Mouse (Mus musculus) heart, embryonic 14.5 days (tissue): Measurements from ENCODE around the gene Agpat2. TPM values are rescaled to one million over a fixed set of nuclear protein-coding genes. Genes with fewer than 3 reads are reported as not detected.

ENCODE experiments used
- ATAC-seq: fragments of 200-750 bp; cut with Nextera tagmentation; 2 replicates; pipeline ENCODE4 v1.8.0; 2017; ENCODE audit warnings: low read depth, moderate TSS enrichment; ENCODE audit not compliant: insufficient number of reproducible peaks, insufficient read depth, low FRiP score
- H3K27ac ChIP-seq, 2 experiments: fragments of 200-500 bp in 1 of 2; fragments of 300-500 bp in 1 of 2; sonication (generic) in 1 of 2; replicated peaks in 1 of 2; 2 replicates each; pipeline ENCODE4 v1.5.1; 2012 to 2014; ENCODE audit warnings: low read depth in 2 of 2, low read length in 2 of 2, control low read depth in 1 of 2, mild to moderate bottlenecking in 1 of 2, mixed read lengths in 1 of 2; ENCODE audit not compliant: control insufficient read depth in 1 of 2, insufficient read depth in 1 of 2
- H3K27me3 ChIP-seq: fragments of 300-500 bp; sonication (generic); 2 replicates; pipeline ENCODE4 v1.6.1; 2014; ENCODE audit warnings: mild to moderate bottlenecking, low read length, control low read depth; ENCODE audit not compliant: control insufficient read depth, insufficient read depth
- H3K36me3 ChIP-seq: fragments of 300-500 bp; sonication (generic); 2 replicates; pipeline ENCODE4 v1.6.1; 2014; ENCODE audit warnings: mild to moderate bottlenecking, control low read depth, low read length, mixed read lengths; ENCODE audit not compliant: control insufficient read depth, insufficient read depth
- H3K4me1 ChIP-seq, 2 experiments: fragments of 200-500 bp in 1 of 2; fragments of 300-500 bp in 1 of 2; sonication (generic) in 1 of 2; 2 replicates each; pipeline ENCODE4 v1.6.1; 2012 to 2014; ENCODE audit warnings: low read length in 2 of 2, control low read depth in 1 of 2, mixed read lengths in 1 of 2; ENCODE audit not compliant: control insufficient read depth in 2 of 2, insufficient read depth in 2 of 2
- H3K4me2 ChIP-seq: fragments of 300-500 bp; sonication (generic); 2 replicates; pipeline ENCODE4 v1.6.1; 2014; ENCODE audit warnings: mild to moderate bottlenecking, low read length
- H3K4me3 ChIP-seq, 2 experiments: fragments of 200-500 bp in 1 of 2; fragments of 300-500 bp in 1 of 2; sonication (generic) in 1 of 2; 2 replicates each; pipeline ENCODE4 v1.5.1; 2012 to 2014; ENCODE audit warnings: low read length in 2 of 2, mild to moderate bottlenecking in 2 of 2, control low read depth in 1 of 2, low read depth in 1 of 2, moderate library complexity in 1 of 2; ENCODE audit not compliant: control insufficient read depth in 1 of 2, insufficient read depth in 1 of 2
- H3K9ac ChIP-seq: fragments of 300-500 bp; sonication (generic); 2 replicates; pipeline ENCODE4 v1.6.1; 2014; ENCODE audit warnings: mild to moderate bottlenecking, low read length
- H3K9me3 ChIP-seq: fragments of 300-500 bp; sonication (generic); 2 replicates; pipeline ENCODE4 v1.6.1; 2016; ENCODE audit warnings: low read length, control low read depth; ENCODE audit not compliant: control insufficient read depth
- WGBS: fragments of 180-500 bp; shearing (Covaris S2); extraction: QIAGEN DNeasy Blood & Tissue Kit; methylation state at CpG from one replicate; pipeline ENCODE4 v1.1.7; 2014; 5-methylcytosine and 5-hydroxymethylcytosine counted together
- polyA plus RNA-seq: library from polyadenylated mRNA; unstranded; fragments of >200 nt; fragmentation: Nextera tagmentation; extraction: Ambion mirVana; gene quantifications from 2 replicates; pipeline ENCODE4 v1.2.1, GENCODE M21; 2014

Gene Agpat2
- polyA plus RNA-seq, 1 experiment from 2014 or later: 24.7 TPM

DNA sequence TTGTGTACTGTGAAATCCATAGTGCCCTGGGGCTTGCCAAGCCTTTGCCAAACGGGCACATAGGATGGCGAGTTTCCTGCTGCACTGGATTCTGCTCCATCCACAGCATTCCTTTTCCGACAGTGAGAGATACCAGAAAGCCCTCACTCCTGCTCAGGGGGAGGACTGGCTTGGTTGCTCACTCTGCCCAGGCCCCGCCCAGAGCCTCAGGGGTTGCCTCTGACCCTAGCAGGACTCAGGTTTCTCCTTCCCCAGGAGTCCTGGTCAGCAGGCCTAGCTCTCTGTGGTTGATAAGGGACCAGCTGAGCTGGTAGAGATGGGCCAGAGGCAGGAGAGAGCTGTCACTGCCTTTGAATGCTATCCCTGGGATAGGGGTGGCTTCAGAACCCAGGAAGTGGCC lies 15.6 kb downstream of the Agpat2 start:
- Histone ChIP-seq H3K4me2 (peak overlapping the region; percentile 78), H3K27me3 (no peaks in the 10 kb centered on the region), H3K9ac (peak overlapping the region; percentile 81), H3K36me3 (peaks cover 32% of the 10 kb centered on the region), H3K4me3 (peak overlapping the region; percentile 28 to 59), H3K4me1 (peaks cover 8 to 16% of the 10 kb centered on the region in 2 experiments; a peak in 3 of 4 replicates), H3K27ac (peak overlapping the region; percentile 34 to 78), H3K9me3 (no peaks in the 10 kb centered on the region)
- no peak for ATAC-seq
- 17% methylated on average over 4 of the region's 4 CpGs for WGBS

DNA sequence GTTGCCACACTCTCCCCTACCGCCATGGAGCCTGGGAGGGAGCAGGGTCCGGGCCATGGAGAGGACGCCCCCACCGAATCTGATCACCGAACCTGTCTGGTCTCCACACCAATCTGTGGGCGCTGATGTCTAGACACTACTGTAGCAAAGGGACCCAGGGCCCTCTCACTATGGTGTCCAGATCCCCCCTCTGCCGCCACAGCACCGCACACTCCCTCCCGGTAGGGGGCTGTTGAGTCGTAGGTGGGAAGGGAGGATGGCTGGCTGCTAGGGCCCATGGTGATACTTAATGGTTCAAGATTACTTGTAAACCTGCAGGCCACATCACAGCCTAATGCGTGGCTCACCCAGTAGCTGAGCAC lies 17.2 kb downstream of the Agpat2 start:
- Histone ChIP-seq H3K36me3 (peaks cover 18% of the 10 kb centered on the region), H3K27ac (peak overlapping the region; percentile 6 to 78), H3K4me2 (peak overlapping the region; percentile 78), H3K4me1 (peaks cover 14 to 21% of the 10 kb centered on the region in 2 experiments; a peak in 3 of 4 replicates), H3K4me3 (peak overlapping the region; percentile 59 to 64), H3K9ac (peak overlapping the region; percentile 81), H3K9me3 (no peaks in the 10 kb centered on the region), H3K27me3 (no peaks in the 10 kb centered on the region)
- 0 out of 2 replicates have a peak, but pooled peaks have one; percentile 1 for ATAC-seq
- WGBS: 9% methylated on average over 11 of the region's 11 CpGs

DNA sequence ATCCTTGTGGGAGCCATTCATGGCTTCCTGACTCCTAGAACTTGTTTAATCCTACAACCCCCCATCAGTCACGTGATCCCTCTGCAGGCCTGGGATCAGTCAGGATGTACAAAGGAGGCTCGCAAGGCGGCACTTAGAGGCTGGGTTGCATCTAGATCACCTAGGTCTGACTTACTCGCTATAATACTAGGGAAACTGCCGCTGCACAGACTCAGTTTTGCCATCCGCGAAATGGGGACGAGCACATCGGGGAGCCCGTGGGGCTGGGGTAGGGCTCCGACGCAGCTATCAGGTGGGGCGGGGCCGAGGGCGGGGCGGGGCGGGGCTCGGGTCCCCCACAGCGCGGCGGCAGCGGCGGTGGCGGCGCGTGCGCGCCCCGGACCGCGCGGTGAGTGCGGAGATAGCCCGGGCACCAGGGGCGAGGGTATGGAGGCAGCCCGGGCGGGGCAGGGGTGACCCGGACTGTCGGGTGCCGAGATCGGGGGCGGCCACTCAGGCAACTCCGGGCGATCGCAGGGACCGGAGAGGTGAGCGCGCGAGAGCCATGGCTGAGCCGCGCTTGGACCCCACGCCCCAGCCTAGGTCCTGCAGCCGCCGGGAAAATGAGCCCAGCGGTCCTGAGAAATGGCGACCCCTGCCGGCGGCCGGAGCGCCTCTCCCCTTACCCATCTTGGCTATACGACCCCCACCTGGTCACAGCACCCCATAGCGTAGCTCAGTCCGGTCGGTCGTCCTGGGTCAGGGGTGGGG lies 17.7 kb downstream of the Agpat2 start, which contains the start of gene Gm20532:
Gene Gm20532 (plus strand): TSS at position 346 of the 750 bp plus-strand sequence.
- peak within 1 kb of the TSS; percentile 81 for H3K9ac ChIP-seq
- no peaks in the 10 kb centered on the region for H3K9me3 ChIP-seq
- WGBS: 1% methylated on average over 63 of the region's 65 CpGs
- peaks cover 14% of the 10 kb centered on the region for H3K36me3 ChIP-seq
- H3K27ac ChIP-seq: peak within 1 kb of the TSS; percentile 76 to 78
- ATAC-seq: peak; percentile 32
- peaks cover 14 to 21% of the 10 kb centered on the region in 2 experiments; a peak in 3 of 4 replicates for H3K4me1 ChIP-seq
- H3K4me3 ChIP-seq: peak within 1 kb of the TSS; percentile 59 to 64
- H3K4me2 ChIP-seq: peak within 1 kb of the TSS; percentile 78
- no peaks in the 10 kb centered on the region for H3K27me3 ChIP-seq

DNA sequence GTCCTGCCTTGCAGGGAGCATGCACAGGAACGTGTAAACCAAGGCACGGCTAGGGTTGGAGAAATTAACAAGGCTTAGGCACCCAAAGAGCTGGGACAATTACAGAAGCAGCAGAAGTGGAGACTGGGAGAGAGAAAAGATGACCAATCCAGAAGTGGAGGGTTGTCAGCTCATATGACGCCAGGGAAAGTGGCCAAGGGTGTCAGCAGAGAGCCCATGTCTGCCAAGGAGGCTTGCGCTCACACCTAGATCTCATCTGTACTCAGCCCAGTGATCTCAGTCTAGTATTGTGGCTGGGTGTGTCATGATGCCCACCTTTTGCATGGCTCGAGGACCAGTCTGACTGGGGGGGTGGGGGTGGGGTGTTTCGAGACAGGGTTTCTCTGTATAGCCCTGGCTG lies 18.5 kb downstream of the Agpat2 start:
- peak overlapping the region; percentile 81 for H3K9ac ChIP-seq
- no peaks in the 10 kb centered on the region for H3K27me3 ChIP-seq
- peaks cover 14% of the 10 kb centered on the region for H3K36me3 ChIP-seq
- no peaks in the 10 kb centered on the region for H3K9me3 ChIP-seq
- H3K4me1 ChIP-seq: peaks cover 14 to 21% of the 10 kb centered on the region in 2 experiments; a peak in 3 of 4 replicates
- H3K4me3 ChIP-seq: peak overlapping the region; percentile 59 to 64
- peak overlapping the region; percentile 76 to 78 for H3K27ac ChIP-seq
- no peak for ATAC-seq
- 41% methylated on average over 6 of the region's 6 CpGs for WGBS
- H3K4me2 ChIP-seq: peak overlapping the region; percentile 78; the same call in 1 of the 2 replicates

GRCm38 (mm10) chr2:26583640-26584039 lies 20.6 kb downstream of the Agpat2 start:
- Histone ChIP-seq H3K4me3 (peak overlapping the region; percentile 59 to 64), H3K36me3 (no peaks in the 10 kb centered on the region), H3K27ac (peak overlapping the region; percentile 78 to 81), H3K4me1 (peaks cover 18 to 22% of the 10 kb centered on the region in 2 experiments; a peak in 3 of 4 replicates), H3K9ac (peak overlapping the region; percentile 81), H3K27me3 (no peaks in the 10 kb centered on the region), H3K4me2 (peak overlapping the region; percentile 32), H3K9me3 (no peaks in the 10 kb centered on the region)
- peak; percentile 37; the same call in 1 of the 2 replicates for ATAC-seq
- 19% methylated on average over 11 of the region's 11 CpGs for WGBS

DNA sequence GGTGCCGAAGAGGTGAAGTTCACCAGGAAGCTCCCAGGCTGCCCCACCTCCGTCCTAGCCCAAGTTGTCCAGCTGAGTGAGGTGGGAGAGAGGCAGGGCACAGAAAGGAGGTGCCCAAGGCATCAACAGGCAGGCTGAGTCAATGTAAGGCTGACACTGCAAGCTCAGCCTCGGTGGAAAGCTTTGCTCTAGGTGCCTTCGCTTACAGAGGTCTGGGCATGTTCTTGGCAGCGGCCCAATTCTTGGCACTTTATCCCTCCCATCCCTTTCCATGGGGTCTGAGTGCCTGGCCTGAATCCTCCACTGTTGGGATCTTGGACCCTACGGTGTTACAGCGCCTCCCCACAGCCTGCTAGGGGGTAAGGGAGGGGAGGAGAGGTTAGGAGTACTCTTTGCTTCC lies 21.5 kb downstream of the Agpat2 start:
- H3K9me3 ChIP-seq: no peaks in the 10 kb centered on the region
- no peaks in the 10 kb centered on the region for H3K27me3 ChIP-seq
- H3K27ac ChIP-seq: peak overlapping the region in 1 of 2 experiments; percentile 81; a peak in 3 of 4 replicates
- no peaks in the 10 kb centered on the region for H3K36me3 ChIP-seq
- H3K4me3 ChIP-seq: no peak overlapping the region
- peaks cover 13 to 22% of the 10 kb centered on the region in 2 experiments for H3K4me1 ChIP-seq
- no peak for ATAC-seq
- H3K9ac ChIP-seq: peak overlapping the region; percentile 21; the same call in 1 of the 2 replicates
- peak overlapping the region; percentile 32; the same call in 1 of the 2 replicates for H3K4me2 ChIP-seq
- 67% methylated on average over 7 of the region's 7 CpGs for WGBS

DNA sequence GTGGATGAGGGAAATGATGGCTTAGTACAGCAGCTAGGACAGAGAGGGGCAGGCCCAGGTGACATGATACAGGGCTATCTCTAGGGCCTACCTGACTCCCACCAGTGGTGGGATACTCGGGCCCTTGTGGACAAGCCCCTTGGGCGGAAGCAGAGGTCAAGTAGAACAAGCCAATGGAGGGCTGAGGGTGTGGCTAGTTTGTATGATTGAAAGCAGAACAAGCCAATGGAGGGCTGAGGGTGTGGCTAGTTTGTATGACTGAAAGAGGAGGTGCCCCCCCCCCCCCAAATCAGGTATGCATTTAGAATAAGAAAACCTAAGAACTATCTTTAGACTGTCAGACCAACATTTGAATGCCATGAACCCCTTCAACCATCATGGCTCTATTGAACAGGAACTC lies 22.0 kb downstream of the Agpat2 start:
- H3K9ac ChIP-seq: no peak overlapping the region
- no peaks in the 10 kb centered on the region for H3K9me3 ChIP-seq
- H3K27me3 ChIP-seq: no peaks in the 10 kb centered on the region
- no peak for ATAC-seq
- no peak overlapping the region for H3K27ac ChIP-seq
- H3K4me3 ChIP-seq: no peak overlapping the region
- no peaks in the 10 kb centered on the region for H3K36me3 ChIP-seq
- H3K4me2 ChIP-seq: no peak overlapping the region
- WGBS: 53% methylated on average over 2 of the region's 2 CpGs
- peaks cover 14 to 22% of the 10 kb centered on the region in 2 experiments for H3K4me1 ChIP-seq
